Mouse (Mus musculus): ENCODE measurements at regions not wholly inside any gene's neighbourhood (a gene's known extent, or its start where the extent isn't known, plus 50 kb on each side); places are given as distances from the start of the nearest gene placed in this dataset.

GRCm38 (mm10) chr5:102334442-102335197 lies 146.6 kb upstream of the Arhgap24 start:
- no peak for TF ChIP-seq FLI1 (IDR thresholded peaks at IDR 0.05; ENCODE audit: low read length)
- TF ChIP-seq GATA1 (IDR thresholded peaks at IDR 0.05; ENCODE audit: borderline replicate concordance, low read length), result no peak
- Histone ChIP-seq H3K27me3 (replicated peaks) (no peaks in the 10 kb centered on the region), H3K4me1 (no peaks in the 10 kb centered on the region), H3K36me3 (replicated peaks; ENCODE audit: low read length) (no peaks in the 10 kb centered on the region), H3K4me3 (replicated peaks) (no peak overlapping the region), H3K9me3 (peaks cover 22% of the 10 kb centered on the region)

GRCm38 (mm10) chr5:102366481-102366880 lies 114.7 kb upstream of the Arhgap24 start:
- Histone ChIP-seq H3K4me1 (no peaks in the 10 kb centered on the region), H3K9me3 (peaks cover 17% of the 10 kb centered on the region), H3K36me3 (replicated peaks; ENCODE audit: low read length) (no peaks in the 10 kb centered on the region), H3K4me3 (replicated peaks) (no peak overlapping the region), H3K27me3 (replicated peaks) (no peaks in the 10 kb centered on the region)
- TF ChIP-seq GATA1 (IDR thresholded peaks at IDR 0.05; ENCODE audit: borderline replicate concordance, low read length), result no peak
- no peak for TF ChIP-seq FLI1 (IDR thresholded peaks at IDR 0.05; ENCODE audit: low read length)

- peaks cover 21% of the 10 kb centered on the region for H3K9me3 ChIP-seq
- no peaks in the 10 kb centered on the region for H3K36me3 ChIP-seq (replicated peaks; ENCODE audit: low read length)
- H3K4me1 ChIP-seq, result no peaks in the 10 kb centered on the region
- TF ChIP-seq GATA1 (IDR thresholded peaks at IDR 0.05; ENCODE audit: borderline replicate concordance, low read length) (no peak), FLI1 (IDR thresholded peaks at IDR 0.05; ENCODE audit: low read length) (no peak)
- H3K4me3 ChIP-seq (replicated peaks), result no peak overlapping the region
- H3K27me3 ChIP-seq (replicated peaks), result no peaks in the 10 kb centered on the region
Measured at GRCm38 (mm10) chr5:102373309-102373971, 107.8 kb upstream of the Arhgap24 start.

- no peak for TF ChIP-seq FLI1 (IDR thresholded peaks at IDR 0.05; ENCODE audit: low read length)
- no peaks in the 10 kb centered on the region for H3K36me3 ChIP-seq (replicated peaks; ENCODE audit: low read length)
- peaks cover 25% of the 10 kb centered on the region for H3K9me3 ChIP-seq
- no peaks in the 10 kb centered on the region for H3K27me3 ChIP-seq (replicated peaks)
- H3K4me1 ChIP-seq, result no peaks in the 10 kb centered on the region
- H3K4me3 ChIP-seq (replicated peaks), result no peak overlapping the region
Measured at GRCm38 (mm10) chr5:102373972-102374755, 107.0 kb upstream of the Arhgap24 start.

- TF ChIP-seq FLI1 (IDR thresholded peaks at IDR 0.05; ENCODE audit: low read length) (no peak), GATA1 (IDR thresholded peaks at IDR 0.05; ENCODE audit: borderline replicate concordance, low read length) (no peak)
- Histone ChIP-seq H3K36me3 (replicated peaks; ENCODE audit: low read length) (no peaks in the 10 kb centered on the region), H3K4me3 (replicated peaks) (no peak overlapping the region), H3K27me3 (replicated peaks) (no peaks in the 10 kb centered on the region), H3K9me3 (peaks cover 28% of the 10 kb centered on the region), H3K4me1 (no peaks in the 10 kb centered on the region)
Measured at GRCm38 (mm10) chr5:102375339-102375738, 105.9 kb upstream of the Arhgap24 start.

DNA sequence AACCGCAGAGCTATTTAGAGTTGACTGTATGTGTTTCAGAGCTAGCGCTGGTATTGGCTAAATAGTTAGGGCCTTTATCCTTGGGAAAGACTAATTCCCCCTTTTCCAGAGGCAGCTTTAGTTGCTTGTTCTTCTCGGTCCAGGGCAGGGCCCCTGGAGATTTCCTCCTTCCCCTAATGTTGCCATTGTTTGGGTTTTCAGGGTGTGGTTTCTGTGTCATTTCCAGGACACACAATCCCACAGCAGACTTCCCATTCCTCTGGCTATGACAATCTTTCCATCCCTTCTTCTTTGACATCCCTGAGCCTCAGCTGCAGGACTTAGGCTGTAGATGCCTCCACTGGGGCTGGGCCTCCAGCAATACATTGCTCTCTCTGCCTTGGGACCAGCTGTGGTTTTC lies 87.2 kb upstream of the Arhgap24 start:
- Histone ChIP-seq H3K36me3 (replicated peaks; ENCODE audit: low read length) (no peaks in the 10 kb centered on the region), H3K4me3 (replicated peaks) (no peak overlapping the region), H3K27me3 (replicated peaks) (no peaks in the 10 kb centered on the region), H3K4me1 (no peaks in the 10 kb centered on the region), H3K9me3 (peaks cover 19% of the 10 kb centered on the region)
- no peak for TF ChIP-seq FLI1 (IDR thresholded peaks at IDR 0.05; ENCODE audit: low read length)
- TF ChIP-seq GATA1 (IDR thresholded peaks at IDR 0.05; ENCODE audit: borderline replicate concordance, low read length), result no peak

GRCm38 (mm10) chr5:102395608-102396146 lies 85.5 kb upstream of the Arhgap24 start:
- no peak for TF ChIP-seq GATA1 (IDR thresholded peaks at IDR 0.05; ENCODE audit: borderline replicate concordance, low read length)
- TF ChIP-seq FLI1 (IDR thresholded peaks at IDR 0.05; ENCODE audit: low read length), result no peak
- H3K4me3 ChIP-seq (replicated peaks), result no peak overlapping the region
- H3K4me1 ChIP-seq, result no peaks in the 10 kb centered on the region
- H3K36me3 ChIP-seq (replicated peaks; ENCODE audit: low read length), result no peaks in the 10 kb centered on the region
- peaks cover 13% of the 10 kb centered on the region for H3K9me3 ChIP-seq
- H3K27me3 ChIP-seq (replicated peaks), result no peaks in the 10 kb centered on the region

GRCm38 (mm10) chr5:102399006-102399405 lies 82.2 kb upstream of the Arhgap24 start:
- Histone ChIP-seq H3K27me3 (replicated peaks) (no peaks in the 10 kb centered on the region), H3K4me3 (replicated peaks) (no peak overlapping the region), H3K36me3 (replicated peaks; ENCODE audit: low read length) (no peaks in the 10 kb centered on the region), H3K4me1 (no peaks in the 10 kb centered on the region), H3K9me3 (peaks cover 15% of the 10 kb centered on the region)
- TF ChIP-seq GATA1 (IDR thresholded peaks at IDR 0.05; ENCODE audit: borderline replicate concordance, low read length), result no peak
- TF ChIP-seq FLI1 (IDR thresholded peaks at IDR 0.05; ENCODE audit: low read length), result no peak

DNA sequence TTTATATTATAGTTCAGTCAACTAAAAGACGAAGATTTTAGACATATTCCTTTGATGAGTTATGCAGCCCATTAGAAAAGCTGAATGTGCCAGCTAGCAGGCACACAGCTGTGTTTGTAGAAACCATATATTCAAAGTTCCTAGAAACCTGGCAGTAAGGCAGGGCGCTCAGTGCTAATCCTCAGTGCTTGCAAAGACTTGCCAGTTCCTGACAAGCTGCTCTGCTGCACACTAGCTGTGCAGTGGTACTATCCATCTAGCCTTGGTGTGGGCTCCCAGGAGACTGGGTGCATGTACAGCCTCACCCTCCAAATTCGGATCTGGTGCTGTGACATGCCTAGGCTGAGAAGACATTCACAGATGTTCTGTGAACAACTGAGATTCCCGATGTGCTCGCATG lies 63.5 kb upstream of the Arhgap24 start:
- H3K36me3 ChIP-seq (replicated peaks; ENCODE audit: low read length), result no peaks in the 10 kb centered on the region
- no peaks in the 10 kb centered on the region for H3K27me3 ChIP-seq (replicated peaks)
- H3K4me3 ChIP-seq (replicated peaks), result no peak overlapping the region
- H3K4me1 ChIP-seq, result no peaks in the 10 kb centered on the region
- TF ChIP-seq FLI1 (IDR thresholded peaks at IDR 0.05; ENCODE audit: low read length) (no peak), GATA1 (IDR thresholded peaks at IDR 0.05; ENCODE audit: borderline replicate concordance, low read length) (no peak)
- peaks cover 5% of the 10 kb centered on the region for H3K9me3 ChIP-seq
